Mouse (Mus musculus) lung, embryonic 16.5 days (tissue): ENCODE measurements around the gene Cdh1. TPM values are rescaled to one million over a fixed set of nuclear protein-coding genes. Genes with fewer than 3 reads are reported as not detected.

Experiments
- ATAC-seq: fragments of 200-750 bp; cut with Nextera tagmentation; 2 replicates; pipeline ENCODE4 v1.8.0; 2017; ENCODE audit warnings: low read depth, mild to moderate bottlenecking, moderate library complexity
- H3K27ac ChIP-seq: fragments of 300-500 bp; sonication (generic); 2 replicates; pipeline ENCODE4 v1.5.1; 2014; ENCODE audit warnings: mild to moderate bottlenecking, control low read depth, low read length
- H3K27me3 ChIP-seq: fragments of 300-500 bp; sonication (generic); 2 replicates; pipeline ENCODE4 v1.6.1; 2014; ENCODE audit warnings: low read depth, low read length, mixed read lengths; ENCODE audit not compliant: control insufficient read depth, insufficient read depth
- H3K36me3 ChIP-seq: fragments of 300-500 bp; sonication (generic); 2 replicates; pipeline ENCODE4 v1.6.1; 2014; ENCODE audit warnings: low read length; ENCODE audit not compliant: control insufficient read depth, insufficient read depth
- H3K4me1 ChIP-seq: fragments of 300-500 bp; sonication (generic); replicated peaks from 2 replicates; pipeline ENCODE4 v1.6.1; 2014; ENCODE audit warnings: low read length, mixed read lengths; ENCODE audit not compliant: control insufficient read depth, insufficient read depth
- H3K4me2 ChIP-seq: fragments of 300-500 bp; sonication (generic); 2 replicates; pipeline ENCODE4 v1.6.1; 2014; ENCODE audit warnings: low read depth, low read length, control low read depth
- H3K4me3 ChIP-seq: fragments of 300-500 bp; sonication (generic); 2 replicates; pipeline ENCODE4 v1.5.1; 2014; ENCODE audit warnings: mild to moderate bottlenecking, low read length, control low read depth
- H3K9ac ChIP-seq: fragments of 300-500 bp; sonication (generic); 2 replicates; pipeline ENCODE4 v1.6.1; 2014; ENCODE audit warnings: low read length, control low read depth
- H3K9me3 ChIP-seq: fragments of 300-500 bp; sonication (generic); 2 replicates; pipeline ENCODE4 v1.6.1; 2016; ENCODE audit warnings: low read length; ENCODE audit not compliant: control insufficient read depth
- WGBS: fragments of 180-500 bp; shearing (Covaris S2); extraction: QIAGEN DNeasy Blood & Tissue Kit; methylation state at CpG from one replicate; pipeline ENCODE4 v1.1.7; 2014; 5-methylcytosine and 5-hydroxymethylcytosine counted together
- polyA plus RNA-seq: library from polyadenylated mRNA; unstranded; fragments of >200 nt; fragmentation: Nextera tagmentation; extraction: Ambion mirVana; gene quantifications from 2 replicates; pipeline ENCODE4 v1.2.1, GENCODE M21; 2015

The Cdh1 gene
- polyA plus RNA-seq: 157 and 162 TPM in 2 replicates

- H3K27me3 ChIP-seq: peaks cover 32% of the 10 kb centered on the region
These were observed at the start of gene Cdh1 for GRCm38 (mm10) chr8:106603131-106603819. TSS of gene Cdh1 (plus strand) at chr8:106603351.

GRCm38 (mm10) chr8:106554011-106554410 is 49.1 kb upstream of the Cdh1 start:
- WGBS: 96% methylated on average over 5 of the region's 5 CpGs
- no peaks in the 10 kb centered on the region for H3K4me1 ChIP-seq
- H3K4me2 ChIP-seq: no peak overlapping the region
- peaks cover 10% of the 10 kb centered on the region for H3K36me3 ChIP-seq
- no peak for ATAC-seq
- H3K9ac ChIP-seq: no peak overlapping the region
- H3K9me3 ChIP-seq: 0 out of 2 replicates have a peak, but pooled peaks cover 3% of the 10 kb centered on the region
- H3K27me3 ChIP-seq: no peaks in the 10 kb centered on the region
- H3K27ac ChIP-seq: no peak overlapping the region
- H3K4me3 ChIP-seq: no peak overlapping the region

More at GRCm38 (mm10) chr8:106603131-106603819, at the start of gene Cdh1:
- Histone ChIP-seq H3K4me3 (peak within 1 kb of the TSS; percentile 61), H3K4me2 (peak within 1 kb of the TSS; percentile 62), H3K9ac (peak within 1 kb of the TSS; percentile 76), H3K36me3 (no peaks in the 10 kb centered on the region), H3K27ac (peak within 1 kb of the TSS; percentile 91), H3K4me1 (peaks cover 6% of the 10 kb centered on the region), H3K9me3 (no peaks in the 10 kb centered on the region)
- peak; percentile 94 for ATAC-seq
- WGBS: under 1% methylated on average over 53 of the region's 53 CpGs

GRCm38 (mm10) chr8:106556068-106556645 is 47.0 kb upstream of the Cdh1 start:
- Histone ChIP-seq H3K27ac (no peak overlapping the region), H3K4me3 (no peak overlapping the region), H3K36me3 (peaks cover 10% of the 10 kb centered on the region), H3K4me1 (peaks cover under 1% of the 10 kb centered on the region), H3K27me3 (no peaks in the 10 kb centered on the region), H3K9ac (no peak overlapping the region), H3K4me2 (no peak overlapping the region), H3K9me3 (0 out of 2 replicates have a peak, but pooled peaks cover 3% of the 10 kb centered on the region)
- ATAC-seq: no peak
- 64% methylated on average over 6 of the region's 7 CpGs for WGBS

GRCm38 (mm10) chr8:106559844-106560243 is 43.3 kb upstream of the Cdh1 start:
- no peaks in the 10 kb centered on the region for H3K36me3 ChIP-seq
- no peaks in the 10 kb centered on the region for H3K27me3 ChIP-seq
- H3K9ac ChIP-seq: no peak overlapping the region
- ATAC-seq: no peak
- no peak overlapping the region for H3K4me3 ChIP-seq
- H3K4me2 ChIP-seq: no peak overlapping the region
- WGBS: 36% methylated on average over 9 of the region's 9 CpGs
- no peaks in the 10 kb centered on the region for H3K9me3 ChIP-seq
- no peak overlapping the region for H3K27ac ChIP-seq
- peaks cover 9% of the 10 kb centered on the region for H3K4me1 ChIP-seq

GRCm38 (mm10) chr8:106561097-106561865 is 41.9 kb upstream of the Cdh1 start:
- 22% methylated on average over 21 of the region's 21 CpGs for WGBS
- H3K4me3 ChIP-seq: no peak overlapping the region
- H3K9me3 ChIP-seq: no peaks in the 10 kb centered on the region

GRCm38 (mm10) chr8:106563691-106564182 is 39.4 kb upstream of the Cdh1 start:
- Histone ChIP-seq H3K4me1 (peaks cover 9% of the 10 kb centered on the region), H3K9me3 (no peaks in the 10 kb centered on the region), H3K36me3 (no peaks in the 10 kb centered on the region), H3K4me2 (no peak overlapping the region), H3K9ac (0 out of 2 replicates have a peak overlapping the region, but pooled peaks have one; percentile 14), H3K27ac (peak overlapping the region; percentile 78), H3K27me3 (no peaks in the 10 kb centered on the region), H3K4me3 (no peak overlapping the region)
- ATAC-seq: peak; percentile 68; the same call in 1 of the 2 replicates
- 71% methylated on average over 3 of the region's 3 CpGs for WGBS

More at GRCm38 (mm10) chr8:106561097-106561865, 41.9 kb upstream of the Cdh1 start:
- peak; percentile 91 for ATAC-seq
- Histone ChIP-seq H3K27me3 (no peaks in the 10 kb centered on the region), H3K4me2 (peak overlapping the region; percentile 23; the same call in 1 of the 2 replicates), H3K4me1 (peaks cover 9% of the 10 kb centered on the region), H3K36me3 (no peaks in the 10 kb centered on the region), H3K9ac (no peak overlapping the region), H3K27ac (peak overlapping the region; percentile 33; the same call in 1 of the 2 replicates)

- H3K9ac ChIP-seq: no peak overlapping the region
- H3K9me3 ChIP-seq: no peaks in the 10 kb centered on the region
- H3K27me3 ChIP-seq: no peaks in the 10 kb centered on the region
These were observed 34.1 kb upstream of the Cdh1 start for GRCm38 (mm10) chr8:106569006-106569405.

GRCm38 (mm10) chr8:106570386-106570785 is 32.8 kb upstream of the Cdh1 start:
- Histone ChIP-seq H3K27me3 (no peaks in the 10 kb centered on the region), H3K36me3 (no peaks in the 10 kb centered on the region), H3K4me1 (0 out of 2 replicates have a peak, but pooled peaks cover 2% of the 10 kb centered on the region), H3K9ac (no peak overlapping the region), H3K4me2 (no peak overlapping the region), H3K9me3 (no peaks in the 10 kb centered on the region), H3K27ac (no peak overlapping the region), H3K4me3 (no peak overlapping the region)
- no peak for ATAC-seq
- 64% methylated on average over 4 of the region's 4 CpGs for WGBS

More at GRCm38 (mm10) chr8:106569006-106569405, 34.1 kb upstream of the Cdh1 start:
- no peak overlapping the region for H3K4me2 ChIP-seq
- WGBS: 80% methylated on average over 7 of the region's 7 CpGs
- peaks cover 4% of the 10 kb centered on the region; the same call in 1 of the 2 replicates for H3K4me1 ChIP-seq
- no peak overlapping the region for H3K27ac ChIP-seq
- ATAC-seq: no peak
- H3K36me3 ChIP-seq: no peaks in the 10 kb centered on the region
- no peak overlapping the region for H3K4me3 ChIP-seq
